Mouse (Mus musculus) midbrain, embryonic 12.5 days (tissue): Measurements from ENCODE around the gene Htatip2. TPM values are rescaled to one million over a fixed set of nuclear protein-coding genes. Genes with fewer than 3 reads are reported as not detected.

Experiments used
- ATAC-seq: fragments of 200-750 bp; cut with Nextera tagmentation; 2 replicates; pipeline ENCODE4 v1.8.0; 2017; ENCODE audit warnings: low read depth, moderate TSS enrichment, moderate library complexity; ENCODE audit not compliant: low FRiP score
- H3K27ac ChIP-seq: fragments of 300-500 bp; sonication (generic); replicated peaks from 2 replicates; pipeline ENCODE4 v1.5.1; 2016; ENCODE audit warnings: mild to moderate bottlenecking
- H3K27me3 ChIP-seq: fragments of 300-500 bp; sonication (generic); 2 replicates; pipeline ENCODE4 v1.6.1; 2016; ENCODE audit warnings: mild to moderate bottlenecking
- H3K36me3 ChIP-seq: fragments of 300-500 bp; sonication (generic); 2 replicates; pipeline ENCODE4 v1.6.1; 2016
- H3K4me1 ChIP-seq: fragments of 300-500 bp; sonication (generic); 2 replicates; pipeline ENCODE4 v1.6.1; 2016
- H3K4me2 ChIP-seq: fragments of 300-500 bp; sonication (generic); replicated peaks from 2 replicates; pipeline ENCODE4 v1.6.1; 2016; ENCODE audit warnings: mild to moderate bottlenecking, moderate library complexity
- H3K4me3 ChIP-seq: fragments of 300-500 bp; sonication (generic); 2 replicates; pipeline ENCODE4 v1.5.1; 2016; ENCODE audit warnings: mild to moderate bottlenecking
- H3K9ac ChIP-seq: fragments of 300-500 bp; sonication (generic); replicated peaks from 2 replicates; pipeline ENCODE4 v1.6.1; 2016; ENCODE audit warnings: mild to moderate bottlenecking, moderate library complexity
- H3K9me3 ChIP-seq: fragments of 300-500 bp; sonication (generic); 2 replicates; pipeline ENCODE4 v1.6.1; 2016; ENCODE audit warnings: mild to moderate bottlenecking
- WGBS: fragments of 180-500 bp; shearing (Covaris S2); methylation state at CpG from one replicate; pipeline ENCODE4 v1.1.7; 2016; 5-methylcytosine and 5-hydroxymethylcytosine counted together
- polyA plus RNA-seq: library from polyadenylated mRNA; unstranded; fragments of >200 nt; fragmentation: Nextera tagmentation; extraction: Ambion mirVana; gene quantifications from 2 replicates; pipeline ENCODE4 v1.2.1, GENCODE M21; 2016

Htatip2 gene
- polyA plus RNA-seq, 1 experiment from 2014 or later, result 12.2 TPM

DNA sequence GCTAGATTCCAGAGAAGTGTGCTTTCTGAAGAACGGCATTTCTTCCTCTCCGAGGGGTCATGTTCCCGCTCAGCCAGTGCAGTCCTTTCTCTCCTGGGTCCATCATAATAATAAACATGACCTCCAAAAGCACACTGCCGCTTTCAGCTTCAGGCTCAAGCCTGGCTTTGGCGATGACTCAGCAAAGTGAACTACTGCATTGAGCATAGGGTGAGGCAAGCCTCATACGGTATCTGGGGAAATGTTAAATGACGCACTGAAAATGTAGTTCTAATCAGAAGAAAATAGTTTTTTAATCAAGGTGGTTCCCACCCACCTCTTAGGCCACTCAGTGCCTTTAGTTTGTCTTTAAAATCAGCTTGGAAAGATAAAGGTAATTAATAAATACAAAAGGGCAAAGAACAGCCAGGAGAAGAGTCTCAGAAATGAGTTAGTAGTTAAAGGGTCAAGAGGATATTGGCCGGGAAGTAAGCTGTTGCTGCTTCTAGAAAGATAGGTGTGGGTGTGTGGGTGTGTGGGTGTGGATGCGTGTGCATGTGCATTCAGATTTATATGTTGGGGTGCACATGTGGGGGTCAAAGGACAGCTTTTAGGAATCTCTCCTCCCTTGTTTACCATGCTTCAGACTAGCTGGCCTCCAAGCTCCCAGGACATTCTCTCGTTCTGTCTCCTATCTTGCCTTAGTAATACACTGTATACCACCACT lies 5.2 kb downstream of the Htatip2 start:
- Histone ChIP-seq H3K4me3 (no peak overlapping the region), H3K9ac (no peak overlapping the region), H3K4me1 (peaks cover 6% of the 10 kb centered on the region; the same call in 1 of the 2 replicates), H3K4me2 (no peak overlapping the region), H3K9me3 (no peaks in the 10 kb centered on the region), H3K27ac (no peak overlapping the region), H3K27me3 (peaks cover 60% of the 10 kb centered on the region), H3K36me3 (no peaks in the 10 kb centered on the region)
- WGBS, result 73% methylated on average over 10 of the region's 10 CpGs
- ATAC-seq, result no peak

DNA sequence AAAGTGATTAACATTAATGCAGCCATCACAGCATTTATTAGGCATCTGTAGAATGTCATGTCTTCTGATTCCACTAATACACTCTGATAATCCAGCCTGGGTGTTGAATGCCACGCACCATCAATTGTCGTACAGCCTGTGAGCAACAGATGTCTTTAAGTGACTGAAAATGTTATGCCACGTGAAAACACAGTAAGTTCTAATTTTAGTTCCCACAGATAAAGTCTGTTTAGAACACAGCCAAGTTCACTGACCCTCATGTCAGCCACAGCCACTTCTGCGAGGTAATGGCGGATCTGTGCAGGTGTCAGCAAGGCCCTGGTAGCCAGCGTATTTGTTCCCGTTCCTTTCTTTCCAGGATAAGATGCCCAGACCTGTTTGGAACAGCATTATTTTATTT lies 7.3 kb downstream of the Htatip2 start:
- Histone ChIP-seq H3K9me3 (no peaks in the 10 kb centered on the region), H3K9ac (no peak overlapping the region), H3K36me3 (no peaks in the 10 kb centered on the region), H3K4me3 (no peak overlapping the region), H3K27me3 (peaks cover 57% of the 10 kb centered on the region), H3K4me1 (peaks cover 6% of the 10 kb centered on the region; the same call in 1 of the 2 replicates), H3K27ac (no peak overlapping the region), H3K4me2 (no peak overlapping the region)
- 91% methylated on average over 7 of the region's 7 CpGs for WGBS
- ATAC-seq, result no peak

DNA sequence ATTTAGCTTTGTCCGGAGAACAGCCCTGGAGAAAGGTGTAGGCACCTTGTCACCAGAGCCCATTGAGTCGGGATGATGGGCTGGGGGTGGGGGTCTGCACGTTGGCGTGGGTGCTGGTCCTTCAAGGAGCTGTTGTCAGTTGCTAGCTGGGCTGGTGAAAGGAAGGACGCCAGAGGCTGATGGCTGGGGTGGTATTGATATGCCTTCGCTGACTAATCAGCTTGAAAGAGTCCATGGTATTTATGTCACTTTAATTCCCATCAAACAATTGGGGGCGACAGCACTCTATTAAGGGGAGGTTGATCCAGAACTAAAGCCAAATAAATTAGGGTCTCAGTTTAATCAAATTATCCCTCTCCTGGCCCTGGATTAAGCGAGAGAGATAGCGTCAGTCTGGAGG lies 9.6 kb downstream of the Htatip2 start:
- H3K4me3 ChIP-seq, result no peak overlapping the region
- no peak overlapping the region for H3K9ac ChIP-seq
- peak; percentile 94 for ATAC-seq
- H3K4me2 ChIP-seq, result peak overlapping the region; percentile 21; the same call in 1 of the 2 replicates
- H3K4me1 ChIP-seq, result peaks cover 6% of the 10 kb centered on the region; the same call in 1 of the 2 replicates
- WGBS, result 15% methylated on average over 9 of the region's 9 CpGs
- no peaks in the 10 kb centered on the region for H3K9me3 ChIP-seq
- H3K36me3 ChIP-seq, result no peaks in the 10 kb centered on the region
- H3K27ac ChIP-seq, result no peak overlapping the region
- peaks cover 49% of the 10 kb centered on the region for H3K27me3 ChIP-seq

DNA sequence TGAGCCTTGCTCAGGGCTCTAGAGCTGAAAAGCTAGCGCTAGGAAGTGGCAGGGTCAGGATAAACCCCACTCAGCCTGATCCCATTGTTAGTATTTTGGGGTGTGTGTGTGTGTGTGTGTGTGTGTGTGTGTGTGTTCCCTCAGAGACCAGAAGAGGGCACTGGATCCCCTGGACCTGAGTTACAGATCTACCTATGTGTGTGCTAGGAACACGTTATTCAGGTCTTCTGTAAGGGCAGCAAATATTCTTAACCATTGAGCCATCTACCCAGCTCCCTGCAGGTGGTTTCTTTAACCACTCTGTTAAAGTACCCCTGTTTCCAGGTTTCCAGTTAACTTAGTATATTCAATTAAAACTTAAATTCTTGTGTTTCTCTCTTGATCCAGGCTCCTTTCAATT lies 15.5 kb downstream of the Htatip2 start:
- Histone ChIP-seq H3K9me3 (no peaks in the 10 kb centered on the region), H3K4me1 (peaks cover 8% of the 10 kb centered on the region), H3K9ac (no peak overlapping the region), H3K27me3 (peaks cover 34% of the 10 kb centered on the region), H3K36me3 (no peaks in the 10 kb centered on the region), H3K4me3 (no peak overlapping the region), H3K4me2 (no peak overlapping the region), H3K27ac (no peak overlapping the region)
- WGBS, result 80% methylated on average over 2 of the region's 2 CpGs
- ATAC-seq, result no peak

DNA sequence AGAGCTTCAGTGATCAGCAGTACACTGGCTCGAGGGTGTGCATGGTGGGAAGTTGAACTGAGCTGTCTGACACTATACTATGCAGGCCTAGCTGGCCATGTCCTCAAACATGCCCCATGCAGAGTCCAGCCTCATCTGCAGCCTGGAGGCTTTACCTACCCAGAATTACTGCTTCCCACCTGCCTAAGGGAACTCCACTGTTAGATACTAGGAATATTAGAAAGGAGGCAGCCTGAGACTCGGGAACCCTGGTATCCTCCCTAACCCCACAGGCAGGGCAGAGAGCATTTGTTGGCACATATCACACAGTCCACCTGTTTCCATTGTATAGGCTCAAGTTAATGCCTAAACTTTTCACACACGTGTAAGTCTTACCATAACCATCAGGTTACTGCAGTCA lies 18.7 kb downstream of the Htatip2 start:
- H3K27me3 ChIP-seq, result peaks cover 13% of the 10 kb centered on the region
- H3K36me3 ChIP-seq, result peaks cover 13% of the 10 kb centered on the region
- no peak overlapping the region for H3K9ac ChIP-seq
- 59% methylated on average over 3 of the region's 3 CpGs for WGBS
- H3K4me1 ChIP-seq, result peaks cover 16% of the 10 kb centered on the region
- no peaks in the 10 kb centered on the region for H3K9me3 ChIP-seq
- ATAC-seq, result peak; percentile 20
- no peak overlapping the region for H3K4me3 ChIP-seq
- no peak overlapping the region for H3K4me2 ChIP-seq
- H3K27ac ChIP-seq, result no peak overlapping the region

DNA sequence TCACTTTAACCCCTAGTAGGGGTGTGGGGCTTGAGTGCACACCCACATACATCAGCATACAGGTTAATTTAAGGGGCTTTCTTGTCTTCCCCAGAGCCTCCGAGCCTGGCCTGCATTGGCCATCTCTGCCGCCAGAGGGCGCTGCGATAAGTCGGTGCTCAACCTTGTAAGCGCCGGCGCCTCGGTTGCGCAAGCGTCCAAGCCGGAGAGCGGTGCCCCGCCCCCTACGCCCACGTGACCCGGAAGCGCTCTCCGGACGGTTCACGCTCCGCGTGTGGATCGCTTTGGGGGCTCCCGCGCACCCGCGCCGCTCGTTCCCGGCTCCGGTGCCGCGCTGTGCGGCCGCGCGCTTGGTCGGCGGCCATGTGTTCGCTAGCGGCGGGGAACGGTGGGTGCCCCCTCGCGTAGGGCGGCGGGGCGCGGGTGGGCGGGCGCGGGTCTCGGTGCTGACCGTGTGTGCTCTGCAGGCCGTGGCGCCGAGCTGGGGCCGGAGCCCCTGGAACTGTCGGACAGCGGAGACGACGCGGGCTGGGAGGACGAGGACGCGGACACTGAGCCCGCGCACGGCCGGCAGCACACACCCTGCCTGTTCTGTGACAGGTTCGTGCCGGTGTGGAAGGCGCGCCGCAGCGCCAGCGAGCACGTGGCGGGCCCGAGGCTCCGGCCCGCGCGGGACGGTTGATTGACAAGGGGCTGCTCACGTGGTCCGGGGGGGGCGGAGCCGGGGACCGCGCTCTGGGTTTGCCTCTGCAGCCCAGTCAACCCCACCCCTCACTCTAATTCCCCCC lies 19.4 kb downstream of the Htatip2 start, which contains the start of gene Prmt3:
Prmt3 (plus strand) TSS at position 233 of the 788 bp plus-strand sequence.
- H3K9ac ChIP-seq, result peak within 1 kb of the TSS; percentile 61
- H3K9me3 ChIP-seq, result no peaks in the 10 kb centered on the region
- H3K27me3 ChIP-seq, result peaks cover 13% of the 10 kb centered on the region
- peaks cover 18% of the 10 kb centered on the region for H3K36me3 ChIP-seq
- H3K27ac ChIP-seq, result peak within 1 kb of the TSS; percentile 72
- H3K4me1 ChIP-seq, result peaks cover 16% of the 10 kb centered on the region
- under 1% methylated on average over 72 of the region's 92 CpGs for WGBS
- ATAC-seq, result peak; percentile 96
- H3K4me3 ChIP-seq, result peak within 1 kb of the TSS; percentile 81
- peak within 1 kb of the TSS; percentile 85 for H3K4me2 ChIP-seq

DNA sequence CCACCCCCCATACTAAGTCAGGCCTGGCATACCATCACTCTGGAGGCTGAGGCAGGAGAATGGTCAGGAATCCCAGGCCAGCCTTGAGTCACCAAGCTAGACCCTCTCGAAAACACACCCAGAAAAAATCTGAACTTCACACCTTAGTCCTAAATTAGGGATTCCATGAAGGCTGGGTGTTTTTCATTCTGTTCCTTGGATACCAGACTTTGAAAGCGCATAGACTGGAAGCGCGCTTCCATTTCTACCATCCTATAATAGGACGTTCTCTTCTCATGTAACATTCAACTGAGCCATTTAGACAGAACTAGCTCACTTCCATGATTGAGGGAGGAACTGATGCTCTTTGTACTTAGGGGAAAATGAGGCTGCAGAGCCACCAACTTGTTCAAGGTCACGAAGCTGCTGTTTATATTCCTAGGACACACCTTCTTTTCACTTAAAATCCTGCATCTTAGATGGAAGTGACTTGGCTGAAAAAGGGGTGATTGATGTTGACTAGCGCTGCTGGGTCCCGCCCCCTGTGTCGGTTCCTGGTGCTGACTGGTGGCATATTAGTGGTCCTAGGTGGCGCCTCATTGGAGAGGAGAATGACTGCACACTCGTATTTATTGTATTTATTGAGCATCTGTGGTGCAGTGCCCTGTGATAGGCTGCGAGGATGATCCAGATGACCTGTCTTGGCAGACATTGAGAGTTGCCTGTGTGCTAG lies 20.1 kb downstream of the Htatip2 start:
- Histone ChIP-seq H3K9me3 (no peaks in the 10 kb centered on the region), H3K4me3 (peak overlapping the region; percentile 81), H3K27ac (0 out of 2 replicates have a peak overlapping the region, but pooled peaks have one; percentile 72), H3K27me3 (peaks cover 13% of the 10 kb centered on the region), H3K4me2 (peak overlapping the region; percentile 85), H3K4me1 (peaks cover 16% of the 10 kb centered on the region), H3K9ac (peak overlapping the region; percentile 61; the same call in 1 of the 2 replicates), H3K36me3 (peaks cover 18% of the 10 kb centered on the region)
- 84% methylated on average over 12 of the region's 12 CpGs for WGBS
- no peak for ATAC-seq

DNA sequence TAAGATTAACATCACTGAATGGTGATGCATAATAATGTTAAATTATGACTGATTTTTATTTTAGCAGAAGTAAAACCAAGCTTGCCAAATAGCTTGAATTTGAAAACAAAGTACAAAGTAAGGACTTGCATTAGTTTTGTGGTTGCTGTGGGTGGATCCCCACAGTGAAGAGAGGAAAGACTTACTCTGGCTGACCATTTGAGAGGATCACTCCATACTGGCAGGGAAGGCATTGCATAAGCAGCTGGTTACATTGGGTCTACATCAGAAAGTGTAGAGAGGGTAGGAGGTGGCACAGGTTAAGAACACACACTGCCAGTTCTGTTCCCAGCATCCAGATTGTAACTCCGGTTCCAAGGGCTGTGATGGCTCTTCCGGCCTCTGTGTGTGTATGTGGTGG lies 24.1 kb downstream of the Htatip2 start:
- H3K36me3 ChIP-seq, result peaks cover 42% of the 10 kb centered on the region
- H3K27ac ChIP-seq, result no peak overlapping the region
- no peak overlapping the region for H3K4me3 ChIP-seq
- peaks cover 16% of the 10 kb centered on the region for H3K4me1 ChIP-seq
- ATAC-seq, result no peak
- no peak overlapping the region for H3K4me2 ChIP-seq
- 95% methylated on average over 2 of the region's 2 CpGs for WGBS
- no peaks in the 10 kb centered on the region for H3K27me3 ChIP-seq
- H3K9ac ChIP-seq, result no peak overlapping the region
- no peaks in the 10 kb centered on the region for H3K9me3 ChIP-seq

DNA sequence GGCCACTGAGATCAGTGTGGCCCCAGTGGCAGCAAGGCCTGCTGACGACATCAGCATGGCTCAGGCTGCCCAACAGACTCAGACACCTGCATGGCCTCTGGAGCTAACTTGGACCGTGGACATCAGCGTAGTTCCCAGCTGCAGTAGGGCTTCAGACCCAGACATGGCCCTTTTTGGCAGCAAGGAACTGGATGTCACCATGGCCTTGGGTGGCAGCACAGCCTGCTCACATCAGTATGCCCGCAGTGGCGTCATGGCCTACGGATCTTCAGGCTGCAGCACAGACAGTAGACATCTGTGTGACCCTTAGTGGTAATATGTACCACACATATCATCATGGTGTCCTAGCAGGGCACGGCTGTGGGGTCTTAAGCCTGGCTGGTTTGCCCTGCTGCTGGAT lies 26.2 kb downstream of the Htatip2 start:
- WGBS, result 91% methylated on average over 7 of the region's 7 CpGs
- H3K9ac ChIP-seq, result no peak overlapping the region
- ATAC-seq, result no peak
- no peak overlapping the region for H3K27ac ChIP-seq
- no peak overlapping the region for H3K4me2 ChIP-seq
- no peaks in the 10 kb centered on the region for H3K27me3 ChIP-seq
- H3K9me3 ChIP-seq, result no peaks in the 10 kb centered on the region
- H3K4me3 ChIP-seq, result no peak overlapping the region
- H3K36me3 ChIP-seq, result peaks cover 54% of the 10 kb centered on the region
- H3K4me1 ChIP-seq, result peaks cover 1% of the 10 kb centered on the region; the same call in 1 of the 2 replicates

DNA sequence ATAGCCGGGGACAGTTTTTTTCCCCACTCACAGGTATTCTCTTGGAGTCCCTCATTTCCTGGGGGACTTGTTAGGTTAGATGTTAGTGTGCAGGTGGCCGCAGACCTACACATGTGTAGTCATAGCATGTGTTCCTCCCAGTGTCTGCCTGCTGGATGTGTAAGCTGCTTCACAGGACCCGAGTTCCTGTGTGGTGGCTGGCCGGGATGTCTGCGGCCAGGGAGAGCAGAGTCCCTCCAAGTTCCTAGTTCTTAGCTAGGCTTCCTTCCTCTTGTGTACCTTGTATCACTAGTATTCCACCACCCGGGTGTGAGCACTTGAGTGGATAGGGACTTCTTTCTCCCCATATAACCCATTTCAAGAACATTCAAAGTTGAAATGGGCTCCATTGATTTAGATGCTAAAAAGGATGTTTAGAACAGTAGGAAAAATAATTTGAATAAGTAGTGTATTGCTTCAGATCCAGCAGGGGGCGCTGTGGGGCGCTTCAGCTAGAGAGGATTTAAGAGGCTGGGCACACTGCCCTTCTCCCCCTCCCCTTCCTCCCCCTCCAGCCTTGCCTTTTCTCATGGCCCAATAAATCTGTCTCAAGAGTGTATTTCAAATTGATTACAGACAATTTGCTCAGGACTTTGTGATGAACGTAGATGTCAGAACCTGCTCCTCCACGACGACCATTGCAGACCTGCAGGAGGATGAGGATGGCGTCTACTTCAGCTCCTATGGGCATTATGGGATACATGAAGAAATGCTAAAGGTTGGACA lies 27.9 kb downstream of the Htatip2 start:
- H3K36me3 ChIP-seq, result peaks cover 48% of the 10 kb centered on the region
- peak; percentile 62; the same call in 1 of the 2 replicates for ATAC-seq
- 69% methylated on average over 12 of the region's 12 CpGs for WGBS

DNA sequence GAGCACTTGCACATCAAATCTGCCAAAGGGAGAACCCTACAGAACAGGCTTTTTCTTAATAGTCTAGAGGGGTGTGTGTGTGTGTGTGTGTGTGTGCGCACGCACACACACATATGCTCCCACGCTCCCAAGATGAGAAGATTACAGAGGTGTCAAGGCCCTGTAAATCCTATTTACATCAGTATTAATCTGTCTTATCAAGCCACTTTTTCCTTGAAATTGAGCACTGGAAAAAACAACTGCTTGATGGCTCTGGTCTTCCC lies 28.4 kb downstream of the Htatip2 start:
- Histone ChIP-seq H3K4me3 (no peak overlapping the region), H3K4me1 (no peaks in the 10 kb centered on the region), H3K9ac (no peak overlapping the region), H3K27me3 (no peaks in the 10 kb centered on the region), H3K27ac (no peak overlapping the region), H3K9me3 (no peaks in the 10 kb centered on the region), H3K4me2 (no peak overlapping the region), H3K36me3 (peaks cover 44% of the 10 kb centered on the region)
- WGBS, result 91% methylated on average over 3 of the region's 3 CpGs
- no peak; the same call in 1 of the 2 replicates for ATAC-seq

More for the DNA sequence above, 27.9 kb downstream of the Htatip2 start:
- Histone ChIP-seq H3K9ac (no peak overlapping the region), H3K27me3 (no peaks in the 10 kb centered on the region), H3K9me3 (no peaks in the 10 kb centered on the region), H3K4me1 (no peaks in the 10 kb centered on the region), H3K27ac (no peak overlapping the region), H3K4me3 (no peak overlapping the region), H3K4me2 (no peak overlapping the region)
